Mouse (Mus musculus): ENCODE measurements at regions not wholly inside any gene's neighbourhood (a gene's known extent, or its start where the extent isn't known, plus 50 kb on each side); places are given as distances from the start of the nearest gene placed in this dataset.
"Not testable (repeated sequence)": the region's sequence is repeated elsewhere in the genome, so short reads cannot be mapped to it uniquely, and the experiment has no call there.

DNA sequence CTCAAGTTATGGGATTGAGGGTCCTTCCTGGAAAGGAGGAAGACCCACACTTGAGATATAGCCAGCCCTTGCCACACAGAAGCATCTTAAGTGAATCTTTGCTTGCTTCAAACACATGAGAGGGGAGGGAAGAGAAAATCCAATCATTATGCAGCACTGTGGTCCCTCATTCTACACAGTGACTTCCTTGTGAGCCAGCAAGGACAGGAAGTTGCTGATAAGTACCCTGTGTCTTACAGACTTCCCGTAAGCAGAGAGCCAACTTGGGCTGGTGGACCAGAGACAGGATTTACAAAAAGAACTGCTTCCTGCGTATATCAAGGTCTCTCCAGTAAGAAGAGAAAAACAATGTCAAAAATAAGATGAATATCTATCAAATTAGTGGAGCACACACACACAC, 78.1 kb upstream of the Xcl1 start:
- no peak for TF ChIP-seq CTCF (IDR thresholded peaks at IDR 0.05)
- intact Hi-C loops (cut with DNase I), result no loop called here
- no peak for DNase-seq (ENCODE audit: extremely low spot score in 1 of 2, low spot score in 2 of 2)
- Histone ChIP-seq H3K27ac (no peak overlapping the region), H3K4me3 (no peak overlapping the region)

DNA sequence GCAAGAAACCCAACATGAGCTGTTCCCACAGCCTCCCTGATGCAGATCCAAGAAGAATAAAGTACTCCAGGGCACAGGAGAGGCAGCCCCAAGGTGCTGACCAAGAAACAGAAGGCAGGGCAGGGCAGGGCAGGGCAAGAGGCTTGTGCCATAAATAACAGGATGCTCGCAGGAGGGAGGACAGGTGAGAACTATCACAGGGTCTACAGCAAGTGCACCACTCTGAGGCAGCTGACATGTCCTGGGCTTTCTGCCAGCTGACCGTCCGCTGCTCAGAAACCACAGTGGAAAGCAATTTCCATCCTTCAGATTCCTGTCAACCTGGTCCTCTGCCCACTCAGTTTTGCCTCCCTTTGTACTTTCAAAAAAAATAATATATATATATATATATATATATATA, 77.0 kb upstream of the Xcl1 start:
- Histone ChIP-seq H3K4me3 (no peak overlapping the region), H3K27ac (no peak overlapping the region)
- no peak for TF ChIP-seq CTCF (IDR thresholded peaks at IDR 0.05)
- intact Hi-C loops (cut with DNase I), result no loop called here
- DNase-seq (ENCODE audit: extremely low spot score in 1 of 2, low spot score in 2 of 2), result no peak

DNA sequence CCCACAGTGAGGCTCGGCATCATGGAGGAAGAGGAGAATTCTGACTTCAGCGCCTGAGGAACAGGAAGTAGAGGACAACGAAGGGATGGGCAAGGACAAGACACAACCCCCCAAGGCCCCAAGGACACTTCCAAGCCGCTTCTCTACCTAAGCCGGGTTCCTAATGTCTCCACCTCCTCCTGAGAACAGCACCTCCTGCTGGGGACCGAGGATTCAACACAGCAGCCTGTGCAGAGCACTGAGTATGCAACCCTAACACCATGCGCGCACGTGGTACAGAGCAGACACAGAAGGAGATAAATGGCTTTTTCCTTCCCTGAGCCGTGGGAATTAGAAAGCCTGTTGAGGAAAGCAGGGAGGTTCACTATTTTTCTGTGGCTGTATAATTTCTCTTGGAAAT, 64.2 kb upstream of the Xcl1 start:
- peak; percentile 47 for TF ChIP-seq CTCF (IDR thresholded peaks at IDR 0.05)

DNA sequence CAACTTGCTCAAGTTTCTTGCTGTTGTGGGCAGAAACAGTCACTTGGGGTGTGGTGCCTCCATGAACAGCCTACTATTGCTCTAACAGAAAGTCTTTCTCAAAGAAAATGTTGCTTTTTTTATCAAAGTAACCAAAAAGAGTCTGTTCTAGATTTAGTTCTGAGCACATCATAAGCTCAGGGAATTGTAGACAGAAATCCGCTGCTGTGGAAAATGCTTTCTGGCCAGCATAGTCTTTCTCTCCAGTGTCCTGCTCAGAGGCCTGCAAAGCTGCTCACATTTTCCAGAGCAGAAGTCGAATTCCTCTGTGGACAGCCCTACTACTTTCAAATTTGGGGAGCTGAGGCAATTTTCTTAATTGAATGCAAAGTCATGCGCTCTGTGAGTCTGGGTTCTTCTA, 63.3 kb upstream of the Xcl1 start:
- Histone ChIP-seq H3K4me3 (no peak overlapping the region), H3K27ac (peak overlapping the region; percentile 71)
- no peak for DNase-seq (ENCODE audit: extremely low spot score in 1 of 2, low spot score in 2 of 2)
- intact Hi-C loops (cut with DNase I), result no loop called here
- no peak for TF ChIP-seq CTCF (IDR thresholded peaks at IDR 0.05)

More for the DNA sequence above, 64.2 kb upstream of the Xcl1 start:
- Histone ChIP-seq H3K4me3 (no peak overlapping the region), H3K27ac (peak overlapping the region; percentile 71)
- no peak for DNase-seq (ENCODE audit: extremely low spot score in 1 of 2, low spot score in 2 of 2)
- intact Hi-C loops (cut with DNase I), result no loop called here

DNA sequence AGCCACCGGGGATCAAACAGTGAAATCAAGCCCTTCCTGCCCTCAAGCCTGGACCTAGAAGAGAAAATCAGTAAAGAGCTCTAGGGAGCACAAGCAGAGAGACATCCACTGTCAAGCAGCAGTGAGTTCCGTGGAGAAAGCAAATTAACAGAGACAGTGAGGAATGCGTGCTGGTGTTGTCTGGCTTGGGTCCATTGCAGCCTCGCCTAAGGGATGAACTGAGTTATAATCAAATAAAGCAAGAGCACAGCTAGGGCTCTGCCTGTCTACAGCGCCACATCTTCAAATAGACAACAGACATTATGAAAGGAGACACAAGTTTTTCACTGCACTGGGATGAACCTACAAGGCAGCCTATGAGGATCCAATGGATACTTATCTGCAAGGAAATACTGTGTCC, 62.3 kb upstream of the Xcl1 start:
- intact Hi-C loops (cut with DNase I), result no loop called here
- DNase-seq (ENCODE audit: extremely low spot score in 1 of 2, low spot score in 2 of 2), result no peak
- TF ChIP-seq CTCF (IDR thresholded peaks at IDR 0.05), result no peak
- H3K4me3 ChIP-seq, result no peak overlapping the region
- H3K27ac ChIP-seq, result no peak overlapping the region; the same call in 1 of the 2 replicates

DNA sequence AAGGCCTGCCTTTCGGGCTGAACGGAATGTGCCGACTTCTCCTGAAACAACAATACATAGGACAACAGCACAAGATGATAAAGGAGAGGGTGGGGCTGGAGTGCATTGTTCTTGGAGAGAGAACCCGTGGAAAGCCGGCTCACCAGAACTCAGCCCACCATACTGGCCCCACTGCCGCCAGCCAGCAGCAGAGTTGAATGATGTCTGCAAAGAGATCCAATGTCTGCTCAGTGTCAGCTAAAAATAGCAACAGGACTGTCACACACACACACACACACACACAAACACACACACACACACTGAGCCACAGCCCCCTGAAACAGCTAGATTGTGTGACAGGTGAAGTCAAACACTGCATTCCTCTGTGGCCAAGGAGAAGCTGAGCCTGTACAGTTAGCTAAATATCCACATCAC, 58.9 kb upstream of the Xcl1 start:
- Histone ChIP-seq H3K27ac (no peak overlapping the region), H3K4me3 (no peak overlapping the region)
- DNase-seq (ENCODE audit: extremely low spot score in 1 of 2, low spot score in 2 of 2), result no peak
- intact Hi-C loops (cut with DNase I), result no loop called here
- TF ChIP-seq CTCF (IDR thresholded peaks at IDR 0.05), result no peak

DNA sequence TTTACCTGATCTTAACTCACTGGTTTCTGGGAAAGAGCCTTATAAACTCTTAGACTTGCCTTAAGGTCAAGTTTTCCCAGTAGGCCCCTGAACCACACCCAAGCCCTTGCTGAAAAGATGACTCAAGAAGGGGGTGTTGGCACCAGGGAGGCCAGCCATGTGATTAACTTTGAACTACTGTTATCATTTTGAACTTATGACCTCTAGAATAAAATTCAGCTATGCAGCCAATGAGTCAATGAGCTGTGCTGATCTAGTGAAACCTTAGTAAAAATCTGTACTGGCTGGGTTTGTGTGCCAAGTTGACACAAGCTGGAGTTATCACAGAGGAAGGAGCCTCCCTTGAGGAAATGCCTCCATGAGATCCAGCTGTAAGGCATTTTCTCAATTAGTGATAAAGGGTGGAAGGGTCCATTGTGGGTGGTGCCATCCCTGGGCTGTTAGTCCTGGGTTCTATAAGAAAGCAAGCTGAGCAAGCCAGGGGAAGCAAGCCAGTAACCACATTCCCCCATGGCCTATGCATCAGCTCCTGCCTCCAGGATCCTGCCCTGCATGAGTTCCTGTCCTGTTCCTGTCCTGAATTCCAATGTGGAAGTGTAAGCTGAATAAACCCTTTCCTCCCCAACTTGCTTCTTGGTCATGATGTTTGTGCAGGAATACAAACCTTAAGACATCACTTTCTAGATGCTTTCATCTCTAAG, 58.0 kb upstream of the Xcl1 start:
- H3K4me3 ChIP-seq; H3K27ac ChIP-seq; intact Hi-C loops (cut with DNase I); DNase-seq (ENCODE audit: extremely low spot score in 1 of 2, low spot score in 2 of 2): not testable (repeated sequence)

DNA sequence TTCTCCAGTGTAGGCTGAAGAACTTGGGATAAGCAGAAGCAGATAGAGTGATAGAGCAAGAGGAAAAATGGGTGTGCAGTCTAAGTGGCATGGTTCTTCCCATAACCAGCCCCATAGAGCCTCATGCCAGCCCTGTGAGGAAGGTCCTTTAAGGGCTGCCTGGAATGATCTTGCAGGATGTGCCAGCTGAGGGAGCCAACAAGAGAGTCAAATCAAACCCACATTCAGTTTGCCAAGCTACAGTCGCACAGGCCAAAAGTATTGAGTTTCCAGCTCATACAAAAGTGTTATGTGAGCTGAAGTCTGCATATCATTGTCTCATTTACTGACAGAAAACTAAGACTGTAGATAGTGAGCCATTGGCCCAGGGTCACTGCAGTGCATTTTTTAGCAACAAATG, 53.7 kb upstream of the Xcl1 start:
- Histone ChIP-seq H3K27ac (peak overlapping the region; percentile 51), H3K4me3 (no peak overlapping the region)
- intact Hi-C loops (cut with DNase I), result loop anchor here (1.0 to 2.0 kb wide), 2 partner anchors 61 to 304 kb away; no protein-coding TSS in a partner anchor
- no peak for DNase-seq (ENCODE audit: extremely low spot score in 1 of 2, low spot score in 2 of 2)
- no peak for TF ChIP-seq CTCF (IDR thresholded peaks at IDR 0.05)

DNA sequence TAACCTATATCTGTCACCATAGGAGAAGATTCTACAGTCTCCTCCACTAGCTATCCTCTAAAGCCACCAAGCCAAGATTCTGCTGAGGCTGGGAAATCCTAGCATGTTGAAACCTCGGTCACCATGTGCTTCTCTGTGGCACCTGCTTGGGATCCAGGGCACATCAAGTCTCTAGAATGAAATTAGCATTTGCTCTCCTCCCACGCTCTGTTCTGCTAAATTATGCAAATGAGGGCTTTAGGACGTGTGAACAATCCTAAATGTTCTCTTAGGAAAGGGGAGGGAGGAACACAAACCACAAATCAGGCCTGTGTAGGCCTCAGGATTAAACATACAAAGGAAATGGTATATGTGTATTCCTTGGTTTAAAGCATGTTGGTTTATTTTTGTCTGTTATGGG, 52.9 kb upstream of the Xcl1 start:
- H3K27ac ChIP-seq, result peak overlapping the region; percentile 51
- intact Hi-C loops (cut with DNase I), result loop anchor here (1.0 to 2.0 kb wide), 2 partner anchors 60 to 303 kb away; no protein-coding TSS in a partner anchor
- no peak for TF ChIP-seq CTCF (IDR thresholded peaks at IDR 0.05)
- no peak overlapping the region for H3K4me3 ChIP-seq
- DNase-seq (ENCODE audit: extremely low spot score in 1 of 2, low spot score in 2 of 2), result no peak

DNA sequence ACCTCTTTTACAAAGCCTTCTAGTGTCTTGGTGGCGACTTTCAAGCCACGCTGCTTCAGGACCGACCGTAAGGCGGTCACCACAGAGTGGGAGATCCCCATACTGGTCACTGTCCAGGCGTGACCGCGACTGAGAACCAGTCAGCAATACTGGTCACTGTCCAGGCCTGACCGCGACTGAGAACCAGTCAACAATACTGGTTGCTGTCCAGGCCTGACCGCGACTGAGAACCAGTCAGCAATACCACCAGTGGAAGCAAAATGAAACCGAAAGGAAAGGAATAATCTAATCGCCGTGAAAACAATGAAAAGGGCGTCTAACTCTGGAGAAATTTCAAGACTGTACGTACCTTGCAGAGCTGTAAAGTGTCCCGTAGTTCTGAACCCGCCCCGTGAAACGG, 50.2 kb upstream of the Xcl1 start:
- H3K27ac ChIP-seq; intact Hi-C loops (cut with DNase I); DNase-seq (ENCODE audit: extremely low spot score in 1 of 2, low spot score in 2 of 2); H3K4me3 ChIP-seq: not testable (repeated sequence)

Small RNA genes lying in the stretch of these regions (microRNA-seq; reads per million reads assigned to microRNA genes)
- gene Gm26042, result 0 reads per million in 2 experiments

Measured in left cerebral cortex, adult 2 months (tissue).